Mouse (Mus musculus): ENCODE measurements around the gene Suclg2.

Suclg2 gene

DNA sequence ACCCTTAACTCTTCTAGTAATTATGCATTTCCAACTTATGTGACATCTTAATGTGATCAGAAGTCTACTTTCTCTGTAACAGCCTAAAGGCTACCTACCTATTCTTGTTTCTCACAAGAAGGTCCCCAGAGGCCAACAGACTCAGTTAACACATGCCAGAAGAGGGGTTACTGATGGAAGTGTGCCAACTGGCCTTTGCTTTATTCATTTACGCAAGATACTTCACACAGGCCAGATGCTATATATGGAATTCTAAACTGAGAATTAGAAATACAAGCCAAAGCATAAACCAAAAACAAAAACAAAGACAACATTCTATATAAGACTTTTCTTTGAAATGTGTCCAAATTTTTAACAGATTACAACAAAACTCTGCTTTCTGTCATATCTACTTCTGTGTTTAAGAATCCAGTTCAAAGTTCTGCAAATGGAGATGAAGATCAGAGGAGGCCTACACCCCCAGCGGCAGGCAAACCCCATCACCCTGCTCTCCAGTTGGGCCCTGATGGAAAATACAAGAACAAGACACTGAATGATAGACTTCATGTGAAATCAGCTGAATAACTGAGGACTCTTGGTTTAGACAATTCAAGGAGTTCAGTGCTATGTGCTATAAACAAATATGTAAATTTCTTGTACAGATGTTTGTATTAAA, 155.1 kb downstream of the Suclg2 start:
- DNase-seq (ENCODE audit: low spot score in 2 of 2) = no peak

DNA sequence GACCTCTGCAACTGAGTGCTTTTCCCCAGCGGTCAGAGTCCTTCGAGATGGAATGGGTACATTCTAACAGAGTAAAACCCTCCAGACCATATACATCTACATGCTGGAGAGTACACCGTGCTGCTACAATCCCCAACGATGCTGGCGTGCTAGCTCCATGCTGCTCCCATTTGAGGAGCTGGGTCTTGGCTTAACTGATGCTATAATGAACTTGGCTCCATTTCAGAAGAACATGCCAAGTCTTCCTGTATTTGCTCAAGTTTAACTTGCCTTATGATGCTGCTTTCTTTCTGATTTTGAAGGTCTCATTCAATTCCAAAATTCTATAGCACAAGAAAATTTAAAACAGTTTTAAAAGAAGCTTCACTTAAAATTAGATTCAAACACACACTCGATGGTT, 162.3 kb downstream of the Suclg2 start:
- no peak for DNase-seq (ENCODE audit: low spot score in 2 of 2)

DNA sequence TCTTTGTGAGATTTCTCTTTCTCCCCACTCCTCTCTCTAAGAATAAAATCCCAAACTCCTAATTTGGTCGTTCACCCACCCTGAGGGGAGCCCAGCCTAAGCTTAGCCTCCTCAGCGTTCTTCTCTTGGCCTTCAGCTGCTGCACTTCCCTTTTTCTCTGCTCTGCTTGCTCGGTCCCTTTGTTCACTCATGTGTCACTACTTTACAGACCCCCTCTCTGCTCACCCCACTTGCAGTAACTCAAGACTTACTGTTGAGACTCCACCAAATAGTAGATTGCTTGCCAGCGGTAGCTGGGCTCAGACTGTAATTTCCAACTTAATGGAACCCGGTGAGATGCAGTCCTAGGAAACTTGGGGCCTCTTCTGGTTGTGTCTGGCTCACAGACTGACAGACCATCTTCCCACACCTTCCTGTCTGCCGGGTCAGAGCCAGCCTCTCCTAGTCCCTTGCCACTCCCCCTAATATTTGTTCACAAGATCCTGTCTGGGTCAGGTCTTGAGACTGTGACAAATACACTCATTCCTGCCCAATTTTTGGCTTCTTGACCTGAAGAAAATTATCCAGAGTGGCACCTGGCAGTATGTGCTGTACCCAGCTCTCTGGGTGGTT, 166.2 kb downstream of the Suclg2 start:
- peak in 1 of 2 experiments; percentile 6 for DNase-seq (ENCODE audit: low spot score in 2 of 2)

DNA sequence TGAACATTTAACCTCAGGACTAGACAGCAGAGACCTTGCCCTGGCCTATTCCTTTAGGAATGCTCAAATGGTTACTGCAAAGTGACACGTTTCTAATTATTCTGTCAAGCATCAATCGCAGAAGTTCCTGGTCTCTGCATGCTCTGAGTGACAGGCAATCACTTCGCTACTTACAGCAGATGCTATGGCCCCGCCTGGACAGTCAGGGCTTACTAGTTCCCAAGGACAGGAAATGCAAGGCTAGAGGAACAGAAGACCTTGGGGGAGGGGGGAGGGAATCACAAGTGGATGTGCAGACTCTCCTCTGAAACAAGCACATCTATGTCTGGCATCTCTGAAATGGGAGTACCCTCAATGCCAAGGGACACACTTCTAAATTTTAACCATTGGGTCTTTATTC, 167.6 kb downstream of the Suclg2 start:
- DNase-seq (ENCODE audit: low spot score in 2 of 2) = no peak

DNA sequence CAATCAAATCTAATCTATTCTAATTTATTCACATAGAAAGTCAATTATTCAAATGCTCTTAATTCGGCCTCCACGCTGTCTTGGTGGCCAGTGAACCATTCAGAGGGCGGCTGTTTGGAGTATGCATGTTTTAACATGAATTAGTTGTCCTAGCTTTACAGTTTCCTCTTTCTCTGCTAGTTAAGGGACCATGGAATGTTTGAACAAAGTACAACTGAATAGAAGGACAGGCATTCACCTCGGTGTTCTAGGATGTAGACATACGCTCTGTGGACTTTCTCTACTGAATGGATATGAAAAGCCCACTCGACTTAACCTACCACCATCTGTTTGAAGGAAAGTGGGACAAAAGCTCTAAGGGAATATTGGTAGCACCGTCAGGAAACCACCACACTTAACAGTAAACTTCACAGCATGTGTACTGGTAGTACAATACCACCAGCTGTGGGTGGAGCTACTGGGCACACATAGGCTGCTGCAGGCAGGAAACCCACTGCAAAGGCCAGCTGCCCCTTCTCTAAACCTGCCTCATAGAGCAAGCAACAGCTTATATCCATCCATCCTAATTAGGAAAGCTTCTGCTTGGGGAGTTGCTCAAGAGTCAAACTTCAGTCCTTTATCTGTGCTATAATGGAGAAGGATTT, 172.3 kb downstream of the Suclg2 start:
- DNase-seq (ENCODE audit: low spot score in 2 of 2) = no peak

DNA sequence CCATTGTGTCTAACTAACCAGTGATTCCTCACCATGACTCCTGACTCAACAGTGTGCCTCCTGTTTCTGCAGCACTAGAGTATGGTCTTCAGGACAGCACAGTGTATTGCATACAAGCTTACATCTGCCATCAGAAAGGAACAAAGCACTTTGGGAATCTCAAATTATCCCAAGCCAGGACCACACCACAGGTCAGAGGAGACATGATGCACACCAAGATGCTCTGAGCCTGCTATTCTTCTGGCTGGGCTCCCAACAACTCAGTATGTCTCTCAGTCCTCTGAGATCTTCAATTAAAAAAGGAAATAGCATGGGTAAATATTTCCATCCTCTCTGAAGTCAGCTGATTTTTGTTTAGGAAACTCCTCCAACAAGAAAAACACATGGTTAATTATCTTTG, 172.9 kb downstream of the Suclg2 start:
- no peak for DNase-seq (ENCODE audit: low spot score in 2 of 2)

DNA sequence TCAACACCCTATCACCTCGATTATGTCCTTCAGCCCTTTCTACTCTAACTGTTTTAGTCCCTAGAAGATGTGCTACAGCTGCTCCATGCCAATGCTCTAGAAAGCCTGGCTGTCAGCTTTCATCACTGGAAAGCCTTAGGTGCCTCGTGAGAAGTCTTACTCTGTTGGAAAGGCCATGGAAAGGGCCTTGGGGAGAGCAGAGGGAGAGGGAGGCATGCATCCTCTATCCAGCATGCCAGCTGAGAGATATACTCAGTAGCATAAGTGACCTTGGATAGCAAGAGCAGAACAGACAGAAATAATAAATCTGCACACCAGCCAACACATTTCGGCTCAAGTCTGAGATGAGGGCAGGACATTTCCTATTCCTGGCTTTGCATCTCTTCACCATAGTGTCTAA, 173.3 kb downstream of the Suclg2 start:
- DNase-seq (ENCODE audit: low spot score in 2 of 2) = no peak

DNA sequence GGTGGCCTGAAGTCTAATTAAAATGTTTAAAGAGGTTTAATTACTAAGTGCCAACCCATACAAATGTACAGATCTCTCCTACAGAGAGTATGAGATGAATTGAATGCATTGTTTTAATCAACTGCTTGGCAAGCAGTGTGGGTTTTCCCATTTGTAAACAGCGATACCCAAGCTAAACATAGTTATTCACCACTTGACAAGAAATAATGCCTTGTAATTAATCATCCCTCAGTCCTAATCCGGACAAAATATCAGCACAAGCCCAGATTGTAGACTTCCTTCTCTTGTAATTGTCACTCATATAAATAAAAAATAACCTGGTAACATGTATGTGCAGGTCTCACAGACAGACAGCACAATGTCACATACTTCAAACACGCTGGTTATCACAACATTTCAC, 183.4 kb downstream of the Suclg2 start:
- no peak for DNase-seq (ENCODE audit: low spot score in 2 of 2)

DNA sequence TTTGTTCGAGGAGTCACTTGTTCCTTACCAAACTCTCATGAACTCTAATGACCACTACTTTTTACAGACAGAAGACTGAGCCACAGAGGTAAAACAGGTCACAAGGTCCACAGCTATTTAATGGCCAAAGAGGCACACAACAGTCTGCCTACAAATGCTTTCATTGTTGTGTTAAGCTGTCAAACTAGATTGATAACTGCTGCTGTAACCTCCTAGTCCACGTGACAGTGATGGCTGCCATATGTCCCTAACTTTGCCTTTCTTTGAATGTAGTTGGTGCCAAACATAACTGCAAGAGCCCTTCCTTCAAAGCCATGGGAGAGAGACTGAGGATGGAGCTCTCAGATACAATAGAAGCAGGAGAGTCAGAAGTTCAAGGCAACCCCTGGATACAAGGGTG, 198.8 kb downstream of the Suclg2 start:
- no peak for DNase-seq (ENCODE audit: low spot score in 2 of 2)

DNA sequence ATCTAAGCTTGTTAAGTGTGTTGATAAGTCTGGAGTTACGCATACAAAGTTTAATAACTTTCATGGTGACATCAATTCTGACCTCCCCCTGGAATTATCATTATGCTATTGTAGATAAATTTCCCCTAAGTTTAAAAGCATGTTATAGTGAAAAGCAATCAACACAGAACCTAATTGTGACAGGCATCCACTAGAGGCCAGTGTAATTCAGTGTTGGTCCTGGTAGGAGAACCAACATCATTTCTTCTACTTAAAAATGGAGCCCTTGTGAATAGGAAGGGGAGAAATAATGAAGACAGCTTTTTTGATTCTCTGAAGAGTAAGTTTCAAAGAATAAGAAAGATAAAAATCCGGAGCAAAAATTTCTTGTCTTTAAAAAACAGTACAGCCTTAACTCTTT, 200.2 kb downstream of the Suclg2 start:
- no peak for DNase-seq (ENCODE audit: low spot score in 2 of 2)

DNA sequence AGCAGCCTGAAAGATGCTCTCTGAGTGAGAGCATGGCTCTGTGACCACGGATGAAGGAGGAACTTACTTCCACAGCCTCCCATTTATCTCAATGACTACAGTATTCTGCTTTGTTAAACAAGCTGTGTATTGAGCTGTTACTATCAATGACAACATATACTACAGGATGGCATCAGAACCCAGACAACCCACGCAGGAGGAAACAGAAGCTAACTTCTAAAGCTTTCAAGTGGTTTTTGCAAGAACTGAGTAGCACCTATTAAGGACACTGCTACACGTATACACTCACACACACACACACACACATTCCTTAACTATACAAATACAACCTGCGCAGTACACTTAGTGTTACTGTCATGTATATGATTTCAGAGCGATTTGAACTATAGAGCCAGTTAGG, 202.9 kb downstream of the Suclg2 start:
- DNase-seq (ENCODE audit: low spot score in 2 of 2) = no peak

DNA sequence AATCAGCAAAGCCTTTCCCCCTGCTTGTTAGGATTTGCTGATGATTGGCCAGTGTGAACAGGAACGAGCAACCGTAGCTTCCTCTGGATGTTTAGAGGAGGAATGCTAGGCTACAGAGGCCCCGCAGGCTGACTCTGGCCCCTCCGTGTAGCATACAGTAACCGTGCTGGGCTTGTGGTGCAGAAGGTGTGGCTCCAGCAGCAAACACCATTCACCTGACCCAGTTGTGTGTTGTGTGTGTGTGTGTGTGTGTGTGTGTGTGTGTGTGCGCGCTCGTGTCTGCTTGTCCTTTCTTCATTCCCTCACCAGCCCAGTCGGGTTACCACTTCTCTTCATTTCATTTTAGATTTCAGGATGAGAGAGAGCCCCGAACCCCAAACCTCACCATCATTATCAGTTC, 203.9 kb downstream of the Suclg2 start:
- no peak for DNase-seq (ENCODE audit: low spot score in 2 of 2)

DNA sequence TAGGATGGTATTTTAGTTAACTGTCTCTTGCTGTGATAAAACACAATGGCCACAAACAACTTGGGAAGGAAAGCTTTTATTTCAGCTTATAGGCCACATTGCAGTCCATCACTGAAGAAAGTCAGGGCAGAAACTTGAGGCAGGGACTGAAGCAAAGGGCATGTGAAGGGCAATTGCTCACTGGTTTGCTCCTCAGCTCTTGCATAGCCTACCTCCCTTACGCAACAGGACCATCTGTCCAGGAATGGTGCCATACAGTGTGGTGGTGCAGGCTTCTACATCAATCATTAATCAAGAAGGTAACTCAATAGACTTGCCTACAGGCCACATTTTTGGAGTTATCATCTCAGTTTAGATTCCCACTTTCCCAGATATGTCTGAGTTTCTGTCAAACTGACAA, 206.9 kb downstream of the Suclg2 start:
- DNase-seq (ENCODE audit: low spot score in 2 of 2) = no peak

DNA sequence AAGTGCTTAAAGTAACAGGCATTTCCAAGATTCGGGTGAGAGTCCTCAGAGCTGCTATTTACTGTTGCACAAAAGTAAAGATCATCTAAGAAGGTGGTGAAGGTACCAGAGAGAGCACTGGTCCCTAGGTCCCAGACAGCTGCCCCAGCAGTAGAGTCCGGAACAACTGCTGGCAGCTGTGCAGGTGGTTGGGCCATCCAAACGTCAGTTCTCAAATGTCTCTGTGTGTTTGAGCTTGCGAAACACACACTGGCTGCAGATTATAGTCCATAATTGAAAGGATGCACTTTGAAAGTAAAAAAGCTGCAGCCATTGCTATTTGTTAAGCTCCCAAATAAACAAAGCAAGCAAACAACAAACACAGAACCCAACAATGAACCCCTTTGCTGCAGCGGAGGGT, 217.8 kb downstream of the Suclg2 start:
- no peak for DNase-seq (ENCODE audit: low spot score in 2 of 2)

DNA sequence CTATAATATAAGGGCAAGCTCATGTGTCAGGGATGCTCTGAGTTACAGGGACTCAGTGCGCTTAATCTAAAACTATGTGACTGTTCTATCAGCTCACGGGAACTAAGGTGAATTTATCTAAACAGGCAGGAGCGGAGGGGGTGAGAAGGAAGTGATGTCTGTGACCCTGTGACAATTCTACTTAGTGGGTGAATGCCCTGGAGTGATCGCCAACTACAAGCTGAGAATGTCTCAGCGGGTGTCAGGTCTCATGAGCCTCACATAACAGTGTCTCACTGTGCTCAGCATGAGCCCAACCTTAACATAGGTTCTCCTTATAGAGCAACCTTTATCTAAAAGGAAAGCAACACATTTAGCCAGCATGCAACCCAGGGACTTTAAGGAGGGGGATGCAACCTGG, 219.0 kb downstream of the Suclg2 start:
- no peak for DNase-seq (ENCODE audit: low spot score in 2 of 2)

DNA sequence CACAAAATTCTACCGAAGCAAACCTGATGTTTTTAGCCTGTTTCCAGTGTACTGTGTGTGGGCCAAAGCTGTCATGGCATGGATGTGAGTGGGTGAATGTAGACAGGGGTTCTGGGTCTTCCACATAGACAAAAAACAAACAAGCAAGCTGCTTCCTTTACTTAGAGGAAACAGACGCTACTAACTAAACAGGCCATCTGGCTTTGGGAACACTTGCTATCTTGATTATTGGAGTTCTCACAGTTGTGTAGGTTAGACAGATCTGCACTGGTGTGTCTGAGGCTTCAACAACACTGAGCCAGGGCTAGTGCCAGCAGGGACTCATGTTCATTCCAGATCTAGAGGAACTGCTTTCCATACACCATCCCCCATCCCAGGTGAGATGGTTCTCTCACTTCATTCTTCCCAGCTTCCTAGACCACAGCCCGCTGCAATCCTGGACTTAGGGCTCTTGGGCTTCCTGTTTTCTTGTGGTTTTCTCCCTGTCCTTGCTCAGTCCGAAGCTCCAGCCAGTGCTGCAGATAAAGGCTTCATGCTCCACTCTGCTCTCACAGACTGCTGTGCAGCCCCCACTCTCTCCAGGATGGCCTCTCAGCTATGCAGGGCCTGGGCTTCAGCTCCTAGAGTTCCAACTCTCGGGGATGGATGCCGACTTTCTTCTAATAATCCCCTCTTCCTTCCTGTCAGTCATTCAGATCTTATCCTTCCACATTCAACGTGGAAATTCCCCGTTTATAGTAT, 226.2 kb downstream of the Suclg2 start:
- no peak for DNase-seq (ENCODE audit: low spot score in 2 of 2)

DNA sequence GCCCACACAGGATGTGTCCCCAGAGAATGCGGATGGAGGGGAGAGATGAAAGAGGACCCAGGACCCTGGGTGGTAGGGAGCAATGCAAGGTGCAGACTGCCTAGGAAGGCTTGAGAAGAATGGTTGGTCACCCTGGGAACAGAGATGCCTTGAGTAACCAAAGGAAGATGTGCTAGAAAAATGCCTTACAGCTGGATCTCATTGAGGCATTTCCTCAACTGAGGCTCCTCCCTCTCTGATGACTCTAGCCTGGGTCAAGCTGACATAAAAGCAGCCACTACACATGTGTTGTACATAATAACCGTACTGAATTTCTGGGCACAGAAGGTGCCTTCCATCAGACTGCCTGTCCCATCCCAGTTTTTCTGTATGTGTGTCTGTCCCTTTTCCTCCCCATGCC, 227.6 kb downstream of the Suclg2 start:
- no peak for DNase-seq (ENCODE audit: low spot score in 2 of 2)

DNA sequence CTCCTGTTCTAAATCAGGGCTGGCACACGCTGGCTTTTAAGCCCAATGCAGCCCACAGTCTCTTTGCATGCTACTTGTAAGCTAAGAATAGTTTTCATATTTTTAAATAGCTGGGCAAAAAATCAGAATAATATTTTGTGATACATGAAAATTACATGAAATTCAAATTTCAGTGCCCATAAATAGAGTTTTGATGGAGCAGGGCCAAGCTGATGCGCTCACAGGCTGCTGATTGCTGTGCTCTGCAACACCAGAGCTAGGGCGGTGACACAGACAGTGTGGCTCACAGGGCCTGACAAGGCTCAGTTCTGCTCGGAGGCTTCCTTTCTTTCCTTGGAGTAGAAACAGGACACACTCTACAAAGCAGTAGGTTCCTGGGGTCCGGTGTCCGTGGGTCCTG, 232.8 kb downstream of the Suclg2 start:
- no peak for DNase-seq (ENCODE audit: low spot score in 2 of 2)

DNA sequence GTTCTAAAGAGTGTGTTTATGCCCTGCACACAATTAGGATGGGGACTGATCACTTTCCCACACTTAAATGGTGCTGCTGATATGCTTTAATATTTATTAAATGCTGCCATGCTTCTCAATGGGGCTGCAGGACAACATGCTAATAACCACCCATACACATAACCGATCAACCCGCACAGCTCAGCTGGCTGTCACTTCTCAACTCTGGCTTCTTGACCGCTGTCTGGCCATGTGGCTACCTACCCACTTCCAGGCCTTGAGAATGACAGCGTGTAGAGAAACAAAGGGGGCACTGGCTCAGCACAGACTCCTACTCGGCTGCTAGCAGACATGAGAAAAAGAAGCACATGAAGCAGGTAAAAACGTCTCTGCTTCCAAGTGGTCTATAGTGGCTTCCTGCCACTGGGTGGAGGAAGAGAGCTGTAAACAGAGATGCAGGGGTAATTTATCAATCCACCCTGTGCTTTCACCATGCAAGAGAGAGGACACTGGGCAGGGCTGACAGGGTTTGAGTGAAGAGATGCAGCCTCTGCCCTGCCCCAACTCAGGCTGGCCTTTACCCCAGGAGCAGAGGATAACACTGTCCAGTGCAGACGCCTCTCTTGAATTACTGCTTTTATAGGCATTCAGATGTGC, 234.3 kb downstream of the Suclg2 start:
- DNase-seq (ENCODE audit: low spot score in 2 of 2) = no peak

DNA sequence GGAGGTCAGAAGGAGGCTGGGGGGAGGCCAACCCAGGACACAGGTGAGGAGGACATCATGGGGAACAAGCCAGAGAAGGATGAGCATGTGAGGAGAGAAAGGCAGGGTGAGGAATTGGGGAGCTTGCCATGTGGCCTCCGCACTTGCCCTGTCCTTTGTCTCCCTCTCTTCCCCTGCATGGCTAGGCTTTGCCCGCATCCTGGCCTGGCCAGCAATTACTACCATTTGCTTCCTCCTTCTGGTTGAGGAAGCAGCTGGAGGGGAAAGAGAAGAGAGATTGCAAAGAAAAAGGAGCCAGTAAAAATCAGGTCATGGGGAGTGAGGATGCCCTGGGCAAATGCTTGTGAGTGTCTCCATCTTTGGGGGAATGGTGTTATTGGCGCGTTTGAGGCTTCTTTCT, 234.9 kb downstream of the Suclg2 start:
- DNase-seq (ENCODE audit: low spot score in 2 of 2) = no peak

DNA sequence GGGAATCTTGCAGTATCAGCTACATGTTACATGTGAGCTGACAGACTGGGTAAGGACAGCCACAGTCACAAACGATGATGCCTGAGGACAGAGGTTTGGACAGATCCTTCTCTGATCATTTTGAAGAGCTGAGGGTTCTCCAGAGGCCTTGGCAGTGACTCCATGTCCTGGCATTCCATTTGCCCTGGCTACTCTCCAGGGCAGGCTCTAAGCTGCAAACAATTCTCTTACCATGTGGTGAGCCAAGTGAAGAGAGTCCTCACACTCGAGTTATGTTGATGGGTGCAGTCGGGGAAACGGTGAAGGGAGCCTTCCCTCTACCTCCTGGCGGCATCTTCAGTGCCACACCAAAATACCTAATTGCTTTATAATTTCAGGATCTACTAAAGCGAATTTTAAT, 235.5 kb downstream of the Suclg2 start:
- no peak for DNase-seq (ENCODE audit: low spot score in 2 of 2)

DNA sequence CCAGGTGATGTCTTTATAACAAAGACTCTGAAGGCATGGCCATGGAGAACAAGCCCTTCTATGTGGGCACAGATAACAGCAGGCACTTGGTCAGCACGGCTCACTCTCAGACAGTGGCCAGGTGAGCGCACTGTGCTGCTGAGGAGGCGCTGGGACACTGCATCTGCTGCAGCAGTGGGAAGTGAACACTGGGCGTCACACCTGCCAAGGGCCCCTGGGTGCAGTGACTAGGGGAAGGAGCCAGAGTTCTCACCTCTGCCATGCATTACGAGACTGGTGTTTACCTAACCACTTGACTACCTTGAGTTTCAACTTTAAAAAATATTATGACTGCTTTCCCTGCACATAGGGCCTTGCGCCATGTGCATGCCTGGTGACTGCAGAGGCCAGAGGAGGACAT, 238.8 kb downstream of the Suclg2 start:
- no peak for DNase-seq (ENCODE audit: low spot score in 2 of 2)

Data from natural killer cell, adult 2 months (primary cell).